Mouse (Mus musculus): ENCODE data around the gene Tmprss12. TPM values are rescaled to one million over a fixed set of nuclear protein-coding genes. Genes with fewer than 3 reads are reported as not detected.

Gene Tmprss12
- polyA plus RNA-seq (2015; fragmentation: Nextera tagmentation; extraction: Ambion mirVana) = not detected in 2 replicates

DNA sequence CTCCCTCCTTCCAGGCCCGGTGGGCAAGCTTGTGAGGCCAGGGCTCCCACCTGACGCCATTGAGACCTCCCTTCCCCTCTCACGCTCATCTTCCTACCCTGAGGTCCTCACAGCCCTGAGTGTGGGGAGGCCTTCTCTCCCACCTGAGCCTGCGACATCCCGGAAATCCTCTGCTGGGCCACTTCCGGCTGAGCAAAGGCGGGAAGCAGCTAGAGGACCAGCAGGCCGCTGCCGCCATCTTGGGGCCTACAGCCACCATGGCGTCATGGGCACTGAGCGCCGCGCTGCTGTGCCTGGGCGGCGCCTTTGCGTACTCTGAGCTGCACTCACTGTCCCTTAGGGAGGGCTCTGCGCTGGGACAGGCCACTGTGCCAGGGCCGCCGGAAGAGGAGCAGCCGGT is at the start of gene Tmprss12:
TSS of gene Tmprss12 (plus strand) at position 212 of the 400 bp plus-strand sequence.
- Histone ChIP-seq H3K36me3 (no peaks in the 10 kb centered on the region), H3K27ac (no peak within 1 kb of the TSS), H3K27me3 (no peaks in the 10 kb centered on the region), H3K4me3 (no peak within 1 kb of the TSS), H3K9me3 (no peaks in the 10 kb centered on the region), H3K4me1 (no peaks in the 10 kb centered on the region), H3K4me2 (replicated peaks) (no peak within 1 kb of the TSS), H3K9ac (no peak within 1 kb of the TSS)
- no peak for ATAC-seq (ENCODE audit: low FRiP score, low read depth)
- 95% methylated on average over 20 of the region's 20 CpGs for WGBS

DNA sequence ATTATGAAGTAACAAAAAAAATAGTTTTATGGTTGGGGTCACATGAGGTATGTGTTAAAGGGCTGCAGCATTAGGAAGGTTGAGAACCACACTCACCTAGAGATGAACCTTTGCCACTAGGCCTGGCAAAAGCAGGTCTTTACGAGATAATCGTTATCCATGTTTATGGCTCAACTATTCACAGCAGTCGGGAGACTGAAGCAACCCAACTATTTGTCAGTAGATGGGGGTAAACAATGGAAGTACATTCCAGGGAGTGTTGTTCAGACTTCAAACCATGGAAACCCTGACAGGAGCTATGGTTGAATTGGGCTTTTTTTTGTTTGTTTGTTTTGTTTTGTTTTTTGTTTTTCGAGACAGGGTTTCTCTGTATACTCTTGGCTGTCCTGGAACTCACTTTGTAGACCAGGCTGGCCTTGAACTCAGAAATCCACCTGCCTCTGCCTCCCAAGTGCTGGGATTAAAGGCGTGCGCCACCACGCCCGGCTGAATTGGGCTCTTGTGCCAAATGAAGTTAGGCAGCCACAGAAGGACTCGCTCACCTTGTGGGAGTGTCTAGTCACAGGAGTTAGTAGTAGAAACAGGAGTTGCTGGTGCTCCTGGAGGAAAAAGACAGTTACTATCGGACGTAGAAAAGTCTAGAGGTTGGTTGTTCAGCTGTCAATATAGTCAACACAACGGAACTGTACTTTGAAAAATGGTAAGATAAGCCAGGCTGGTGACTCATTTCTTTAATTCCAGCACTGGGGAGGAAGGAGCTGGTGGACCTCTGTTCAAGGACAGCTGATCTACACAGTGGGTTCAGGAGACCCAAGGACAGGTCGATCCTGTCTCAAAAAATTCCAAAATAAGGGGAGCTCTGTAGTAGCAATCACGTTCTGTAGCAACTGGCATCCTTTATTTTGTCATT is 48.8 kb upstream of the Tmprss12 start:
- peaks cover 18% of the 10 kb centered on the region for H3K4me1 ChIP-seq
- H3K4me3 ChIP-seq = no peak overlapping the region
- WGBS = 83% methylated on average over 14 of the region's 14 CpGs
- H3K9ac ChIP-seq = no peak overlapping the region
- no peak overlapping the region for H3K27ac ChIP-seq
- ATAC-seq (ENCODE audit: low FRiP score, low read depth) = no peak
- H3K36me3 ChIP-seq = peaks cover 38% of the 10 kb centered on the region
- H3K27me3 ChIP-seq = no peaks in the 10 kb centered on the region
- no peak overlapping the region for H3K4me2 ChIP-seq (replicated peaks)
- no peaks in the 10 kb centered on the region for H3K9me3 ChIP-seq

DNA sequence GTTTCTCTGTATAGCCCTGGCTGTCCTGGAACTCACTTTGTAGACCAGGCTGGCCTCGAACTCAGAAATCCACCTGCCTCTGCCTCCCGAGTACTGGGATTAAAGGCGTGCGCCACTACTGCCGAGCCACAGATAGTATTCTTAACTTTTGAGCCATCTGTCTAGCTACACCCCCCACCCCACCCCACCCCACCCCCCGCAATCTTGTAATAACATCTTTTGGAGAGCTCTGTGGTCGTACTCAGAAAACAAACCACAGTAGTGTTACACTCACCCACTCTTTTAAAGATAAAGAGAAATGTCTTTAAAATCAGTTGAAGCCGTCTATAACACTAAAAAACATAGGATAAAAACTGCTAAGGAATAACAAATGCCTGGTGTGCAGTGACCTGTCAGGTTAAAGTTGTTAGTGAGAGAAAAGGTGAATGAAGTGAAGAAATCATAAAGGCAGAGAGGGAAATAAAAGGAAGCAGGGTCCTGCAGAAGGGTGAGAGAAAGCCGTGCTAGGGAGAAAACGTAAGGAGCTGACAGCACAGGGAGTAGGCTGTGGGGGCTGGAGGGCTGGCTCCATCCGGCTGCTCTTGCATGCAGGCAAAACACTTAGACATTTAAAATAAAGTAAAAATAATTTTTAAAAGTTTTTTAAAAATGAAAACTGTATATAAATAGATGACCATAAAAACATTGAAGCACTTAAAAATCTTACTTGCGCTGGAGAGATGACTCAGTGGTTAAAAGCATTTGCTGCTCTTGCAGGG is 45.2 kb upstream of the Tmprss12 start:
- Histone ChIP-seq H3K27me3 (no peaks in the 10 kb centered on the region), H3K4me1 (0 out of 2 replicates have a peak, but pooled peaks cover 5% of the 10 kb centered on the region), H3K4me2 (replicated peaks) (no peak overlapping the region), H3K9ac (no peak overlapping the region), H3K4me3 (no peak overlapping the region), H3K27ac (no peak overlapping the region), H3K9me3 (no peaks in the 10 kb centered on the region), H3K36me3 (peaks cover 69% of the 10 kb centered on the region)
- WGBS = 90% methylated on average over 12 of the region's 12 CpGs
- no peak for ATAC-seq (ENCODE audit: low FRiP score, low read depth)

DNA sequence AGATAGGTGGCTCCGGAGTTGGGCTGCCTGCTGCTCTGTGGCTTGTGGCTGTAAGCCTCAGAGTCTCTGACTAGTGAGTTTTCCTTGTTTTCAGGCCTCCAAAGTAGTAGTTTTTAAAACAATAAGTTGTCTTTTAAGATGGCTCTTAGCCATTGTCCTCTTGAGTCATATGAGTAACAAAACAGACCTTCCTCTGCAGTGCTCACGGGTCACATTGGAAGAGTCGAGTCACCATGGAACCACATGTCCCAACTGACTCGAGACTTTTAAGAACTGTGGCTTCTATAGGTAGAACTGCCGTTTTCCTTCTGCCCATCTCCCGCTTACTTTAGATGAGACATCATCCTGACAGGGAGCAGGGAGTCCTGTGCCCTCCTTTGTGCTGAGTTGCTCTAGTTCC is 43.7 kb upstream of the Tmprss12 start:
- H3K4me3 ChIP-seq = no peak overlapping the region
- no peaks in the 10 kb centered on the region for H3K27me3 ChIP-seq
- no peaks in the 10 kb centered on the region for H3K9me3 ChIP-seq
- peaks cover 84% of the 10 kb centered on the region for H3K36me3 ChIP-seq
- H3K27ac ChIP-seq = no peak overlapping the region
- H3K4me2 ChIP-seq (replicated peaks) = no peak overlapping the region
- WGBS = 87% methylated on average over 6 of the region's 6 CpGs
- H3K4me1 ChIP-seq = no peaks in the 10 kb centered on the region
- ATAC-seq (ENCODE audit: low FRiP score, low read depth) = no peak
- H3K9ac ChIP-seq = no peak overlapping the region

DNA sequence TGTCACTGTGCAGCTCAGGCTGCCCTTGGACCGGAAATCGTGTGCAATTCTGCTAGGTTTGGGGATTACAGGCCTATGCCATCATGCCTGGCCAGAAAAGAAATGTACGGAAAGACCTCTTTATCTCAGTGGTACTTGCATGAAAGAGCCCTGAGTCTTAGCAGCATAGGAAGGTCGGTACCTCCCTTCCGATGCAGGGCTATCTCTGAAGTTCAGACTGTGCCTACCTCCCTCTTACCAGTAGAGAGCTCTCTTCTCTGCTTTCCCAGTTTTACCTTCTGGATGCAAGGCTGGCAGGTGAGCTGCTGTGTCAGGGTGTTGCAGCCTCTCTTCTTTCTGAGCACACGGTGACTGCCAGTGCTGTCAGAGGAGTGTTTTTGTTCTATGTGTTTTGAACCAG is 38.9 kb upstream of the Tmprss12 start:
- Histone ChIP-seq H3K36me3 (peaks cover 94% of the 10 kb centered on the region), H3K27me3 (no peaks in the 10 kb centered on the region), H3K9ac (no peak overlapping the region), H3K9me3 (no peaks in the 10 kb centered on the region), H3K27ac (no peak overlapping the region), H3K4me3 (no peak overlapping the region), H3K4me2 (replicated peaks) (no peak overlapping the region), H3K4me1 (no peaks in the 10 kb centered on the region)
- WGBS = 95% methylated on average over 6 of the region's 6 CpGs
- no peak for ATAC-seq (ENCODE audit: low FRiP score, low read depth)

DNA sequence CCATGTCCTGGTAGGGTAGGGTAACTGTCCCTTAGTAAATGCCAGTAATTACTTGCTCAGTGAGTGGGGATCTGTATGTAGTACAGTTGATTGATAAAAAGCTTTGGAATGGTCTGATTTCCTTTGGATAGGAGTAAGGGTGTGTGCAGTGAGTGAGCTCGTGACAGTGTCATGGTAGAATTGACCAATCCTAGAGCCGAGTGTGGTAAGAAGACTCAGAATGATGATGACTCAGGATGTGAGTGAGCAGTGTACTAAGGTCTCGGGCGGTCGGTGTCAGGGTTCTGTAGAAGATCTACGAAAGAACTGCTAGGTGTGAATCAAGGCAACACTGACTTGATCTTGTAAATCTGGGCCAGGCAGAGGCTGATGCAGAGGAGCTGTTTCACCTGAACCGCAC is 34.7 kb upstream of the Tmprss12 start:
- H3K9ac ChIP-seq = no peak overlapping the region
- 95% methylated on average over 7 of the region's 7 CpGs for WGBS
- no peak overlapping the region for H3K27ac ChIP-seq
- no peak overlapping the region for H3K4me2 ChIP-seq (replicated peaks)
- H3K36me3 ChIP-seq = peaks cover 97% of the 10 kb centered on the region
- ATAC-seq (ENCODE audit: low FRiP score, low read depth) = no peak
- H3K27me3 ChIP-seq = no peaks in the 10 kb centered on the region
- H3K4me1 ChIP-seq = no peaks in the 10 kb centered on the region
- H3K4me3 ChIP-seq = no peak overlapping the region
- H3K9me3 ChIP-seq = no peaks in the 10 kb centered on the region

DNA sequence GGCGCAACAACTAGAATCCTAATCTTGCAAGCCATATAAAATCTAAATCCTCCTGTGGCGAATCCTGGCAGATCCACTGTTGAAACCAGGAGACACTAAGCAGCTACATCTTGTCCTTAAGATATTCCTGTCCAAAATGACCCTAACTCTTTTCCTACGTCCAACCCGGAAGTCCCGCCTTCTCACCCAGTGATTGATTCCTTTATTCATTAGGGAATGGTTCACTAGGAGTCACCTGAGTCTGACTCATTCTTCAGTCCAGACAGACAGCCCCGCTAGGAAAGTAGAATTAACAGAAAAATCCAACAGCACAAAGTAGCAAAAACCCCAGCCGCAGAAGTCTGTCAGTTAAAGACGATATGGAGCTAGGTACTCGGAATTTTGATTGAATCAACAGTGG is 33.3 kb upstream of the Tmprss12 start:
- H3K27ac ChIP-seq = no peak overlapping the region
- H3K36me3 ChIP-seq = peaks cover 99% of the 10 kb centered on the region
- H3K4me1 ChIP-seq = no peaks in the 10 kb centered on the region
- no peak for ATAC-seq (ENCODE audit: low FRiP score, low read depth)
- H3K27me3 ChIP-seq = no peaks in the 10 kb centered on the region
- 95% methylated on average over 9 of the region's 9 CpGs for WGBS
- no peak overlapping the region for H3K4me3 ChIP-seq
- no peaks in the 10 kb centered on the region for H3K9me3 ChIP-seq
- no peak overlapping the region for H3K4me2 ChIP-seq (replicated peaks)
- H3K9ac ChIP-seq = no peak overlapping the region

DNA sequence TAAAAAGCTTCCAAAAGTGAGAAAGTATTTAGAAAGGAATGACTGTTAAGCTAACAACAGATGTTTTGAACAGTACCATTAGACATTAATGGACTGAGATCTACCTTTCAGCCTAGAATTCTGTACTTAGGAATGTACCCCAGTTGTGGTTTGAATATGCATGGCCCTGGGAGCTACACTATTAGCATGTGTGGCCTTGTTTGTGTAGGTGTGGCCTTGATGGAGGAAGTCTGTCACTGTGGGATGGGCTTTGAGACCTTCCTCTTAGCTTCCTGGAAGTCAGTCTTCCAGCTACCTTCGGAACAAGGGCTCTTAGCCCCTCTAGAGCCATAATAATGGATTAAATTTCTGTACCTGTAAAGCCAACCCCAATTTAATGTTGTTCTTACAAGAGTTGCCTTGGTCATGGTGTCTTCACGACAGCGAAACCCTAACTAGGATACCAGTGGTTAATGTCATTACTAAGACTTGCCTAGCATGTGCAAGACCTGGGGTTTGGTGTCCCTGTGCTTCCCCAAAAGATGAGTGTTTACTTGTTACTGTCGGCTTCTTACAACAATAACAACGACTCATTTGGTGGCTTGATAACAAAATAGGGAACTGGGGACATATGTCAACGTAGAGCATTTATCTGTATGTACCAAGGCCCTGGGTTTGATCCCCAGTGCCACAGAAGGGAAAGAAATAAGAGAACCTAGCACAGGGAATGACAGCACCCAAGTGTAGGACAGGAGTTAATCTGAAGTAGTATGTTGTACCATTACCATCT is 31.8 kb upstream of the Tmprss12 start:
- H3K4me3 ChIP-seq = no peak overlapping the region
- no peaks in the 10 kb centered on the region for H3K4me1 ChIP-seq
- no peak overlapping the region for H3K9ac ChIP-seq
- peaks cover 98% of the 10 kb centered on the region for H3K36me3 ChIP-seq
- 97% methylated on average over 6 of the region's 6 CpGs for WGBS
- H3K4me2 ChIP-seq (replicated peaks) = no peak overlapping the region
- no peaks in the 10 kb centered on the region for H3K9me3 ChIP-seq
- H3K27ac ChIP-seq = no peak overlapping the region
- ATAC-seq (ENCODE audit: low FRiP score, low read depth) = no peak
- H3K27me3 ChIP-seq = no peaks in the 10 kb centered on the region

DNA sequence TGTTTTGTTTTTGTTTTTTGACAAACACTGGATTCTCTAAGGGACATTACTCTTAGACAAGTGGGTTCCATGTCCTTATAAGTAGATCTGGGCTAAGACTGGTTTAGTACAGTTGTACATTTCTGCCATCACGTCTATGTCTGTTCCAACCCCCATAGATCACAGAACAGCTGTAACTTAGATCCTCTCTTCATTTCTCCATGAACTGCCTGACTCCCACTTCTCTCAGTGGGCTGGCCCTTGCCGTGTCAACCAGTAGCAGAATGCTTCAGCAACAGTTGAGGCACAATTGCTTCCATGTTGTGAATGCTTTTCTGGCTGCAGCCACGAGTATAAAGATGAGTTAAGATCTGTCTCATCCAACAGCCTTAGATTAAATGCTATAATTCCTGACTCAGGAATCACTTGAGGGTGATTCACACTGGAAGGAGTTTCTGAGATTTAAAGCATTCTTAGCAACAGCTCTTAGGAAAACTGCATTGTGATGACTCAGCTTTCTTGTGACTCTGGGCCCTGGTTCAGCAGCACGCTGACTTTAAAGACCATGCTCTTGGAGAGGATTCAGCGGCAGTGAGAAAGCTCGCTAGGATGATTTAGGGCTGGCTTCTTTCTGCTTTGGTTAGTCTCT is 29.4 kb upstream of the Tmprss12 start:
- no peaks in the 10 kb centered on the region for H3K4me1 ChIP-seq
- no peaks in the 10 kb centered on the region for H3K27me3 ChIP-seq
- H3K9me3 ChIP-seq = no peaks in the 10 kb centered on the region
- WGBS = 91% methylated on average over 6 of the region's 6 CpGs
- no peak for ATAC-seq (ENCODE audit: low FRiP score, low read depth)
- H3K9ac ChIP-seq = no peak overlapping the region
- H3K4me2 ChIP-seq (replicated peaks) = no peak overlapping the region
- no peak overlapping the region for H3K27ac ChIP-seq
- peaks cover 98% of the 10 kb centered on the region for H3K36me3 ChIP-seq
- H3K4me3 ChIP-seq = no peak overlapping the region

DNA sequence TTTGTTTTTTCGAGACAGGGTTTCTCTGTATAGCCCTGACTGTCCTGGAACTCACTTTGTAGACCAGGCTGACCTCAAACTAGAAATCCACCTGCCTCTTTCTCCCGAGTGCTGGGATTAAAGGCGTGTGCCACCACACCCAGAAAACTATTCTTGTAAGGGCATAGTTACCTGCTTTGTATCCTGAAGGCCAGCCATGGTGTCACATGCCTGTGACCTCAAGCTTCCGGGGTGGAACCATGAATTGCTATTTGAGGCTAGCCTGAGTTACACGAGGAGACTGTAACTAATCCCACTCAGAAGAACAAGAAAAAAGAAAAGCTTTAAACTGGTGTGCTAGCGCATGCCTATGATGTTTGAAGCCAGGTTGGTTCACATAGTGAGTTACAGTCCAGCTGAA is 24.3 kb upstream of the Tmprss12 start:
- Histone ChIP-seq H3K27me3 (no peaks in the 10 kb centered on the region), H3K9me3 (no peaks in the 10 kb centered on the region), H3K36me3 (peaks cover 82% of the 10 kb centered on the region), H3K4me3 (no peak overlapping the region), H3K27ac (no peak overlapping the region), H3K4me1 (no peaks in the 10 kb centered on the region), H3K4me2 (replicated peaks) (no peak overlapping the region), H3K9ac (no peak overlapping the region)
- ATAC-seq (ENCODE audit: low FRiP score, low read depth) = no peak
- WGBS = 87% methylated on average over 6 of the region's 6 CpGs

DNA sequence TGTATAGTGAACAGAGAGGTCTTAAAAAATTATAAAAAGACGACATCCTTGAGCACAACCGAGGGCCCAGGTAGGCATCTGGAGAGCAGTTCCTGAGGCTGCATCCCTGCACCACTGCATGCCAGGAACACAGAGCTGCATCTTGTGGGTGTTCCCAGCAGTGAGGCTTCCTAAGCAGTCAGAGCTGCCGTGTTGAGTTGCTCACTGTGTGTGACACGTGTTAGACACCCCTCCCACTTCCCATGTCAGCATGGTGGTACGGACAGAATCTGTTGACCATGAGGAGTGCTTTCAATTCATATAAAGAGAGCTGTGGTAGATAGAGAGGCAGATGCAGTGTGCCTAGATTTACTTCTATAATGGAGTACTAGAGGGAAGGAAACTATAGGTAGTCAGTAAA is 23.3 kb upstream of the Tmprss12 start:
- peaks cover 80% of the 10 kb centered on the region for H3K36me3 ChIP-seq
- ATAC-seq (ENCODE audit: low FRiP score, low read depth) = no peak

More for the DNA sequence above, 23.3 kb upstream of the Tmprss12 start:
- H3K9ac ChIP-seq = no peak overlapping the region
- H3K27me3 ChIP-seq = no peaks in the 10 kb centered on the region
- no peaks in the 10 kb centered on the region for H3K4me1 ChIP-seq
- no peak overlapping the region for H3K4me2 ChIP-seq (replicated peaks)
- WGBS = 84% methylated on average over 5 of the region's 5 CpGs
- no peak overlapping the region for H3K27ac ChIP-seq
- H3K4me3 ChIP-seq = no peak overlapping the region
- no peaks in the 10 kb centered on the region for H3K9me3 ChIP-seq
